8 mouse cellular contexts compared by ENCODE assay signal in the genomic region with DNA sequence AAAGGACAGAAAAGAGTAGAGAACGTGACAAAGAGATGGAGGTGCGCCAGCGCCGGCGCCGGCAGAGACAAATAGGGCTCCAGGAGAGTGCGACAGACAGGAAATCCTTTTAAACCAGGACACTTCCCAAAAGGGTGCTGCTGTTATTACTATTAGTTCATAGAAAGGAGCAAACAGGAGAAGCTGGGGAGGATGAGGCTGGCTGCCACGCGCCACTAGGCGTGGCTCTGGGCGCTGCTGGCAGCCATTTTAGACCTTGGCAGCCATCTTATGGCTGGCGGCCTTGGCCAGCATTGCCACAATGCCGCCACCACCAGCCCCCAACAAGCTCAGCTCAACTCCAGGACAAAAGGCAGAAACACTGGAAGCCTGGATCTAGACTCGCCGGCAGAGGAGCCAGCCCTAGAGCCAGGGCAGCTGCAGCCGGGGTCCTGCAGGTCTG. TPM values are rescaled to one million over a fixed set of nuclear protein-coding genes. Genes with fewer than 3 reads are reported as not detected.
A peak's percentile ranks its signal among the peaks of the same experiment; 100 is the strongest.
DNase-seq lines count a peak whose midpoint lies in the region; ATAC-seq and TF ChIP-seq lines count a peak whose summit lies in the region.

No protein-coding gene starts in this region.

- no peaks in the 10 kb centered on the region for H3K27me3 ChIP-seq in testis, adult 2 months (ENCODE audit: control insufficient read depth, insufficient read depth, low read length)
- H3K27me3 ChIP-seq in forebrain, embryonic 13.5 days = no peaks in the 10 kb centered on the region
- H3K27me3 ChIP-seq in hindbrain, postnatal 0 days (ENCODE audit: insufficient read depth, low read length) = no peaks in the 10 kb centered on the region

- H3K4me2 ChIP-seq in forebrain, embryonic 13.5 days = peak overlapping the region; percentile 18; the same call in 1 of the 2 replicates
- no peak overlapping the region for H3K4me2 ChIP-seq in hindbrain, postnatal 0 days (ENCODE audit: low read depth, low read length)

- H3K27ac ChIP-seq in testis, adult 2 months (ENCODE audit: control insufficient read depth, insufficient read depth, low read depth, low read length) = no peak overlapping the region; the same call in 1 of the 2 replicates
- H3K27ac ChIP-seq in forebrain, embryonic 13.5 days = peak overlapping the region; percentile 90
- peak overlapping the region; percentile 82 for H3K27ac ChIP-seq in hindbrain, postnatal 0 days

- no peak for TF ChIP-seq CTCF in testis, adult 2 months (IDR thresholded peaks at IDR 0.05; ENCODE audit: control insufficient read depth, insufficient read depth, insufficient replicate concordance, low read depth, low read length)
- no peak for TF ChIP-seq CTCF in hindbrain, postnatal 0 days (IDR thresholded peaks at IDR 0.05; ENCODE audit: low read depth)

- peak overlapping the region; percentile 59 for H3K4me3 ChIP-seq in testis, adult 2 months (ENCODE audit: control insufficient read depth, low read depth, low read length)
- no peak overlapping the region for H3K4me3 ChIP-seq in forebrain, embryonic 13.5 days
- H3K4me3 ChIP-seq in hindbrain, postnatal 0 days (ENCODE audit: low read length) = no peak overlapping the region

- no peak for ATAC-seq in forebrain, embryonic 13.5 days
- ATAC-seq in hindbrain, postnatal 0 days = peak; percentile 11; the same call in 1 of the 2 replicates
- ATAC-seq in megakaryocyte progenitor cell, adult 5-6 weeks (replicated peaks; ENCODE audit: poor library complexity) = 0 out of 2 replicates have a peak, but pooled peaks have one; percentile 6

- peaks cover 10% of the 10 kb centered on the region for H3K4me1 ChIP-seq in testis, adult 2 months (ENCODE audit: control insufficient read depth, insufficient read depth, low read length)
- H3K4me1 ChIP-seq in forebrain, embryonic 13.5 days = peaks cover 100% of the 10 kb centered on the region
- peaks cover 56% of the 10 kb centered on the region for H3K4me1 ChIP-seq in hindbrain, postnatal 0 days (ENCODE audit: insufficient read depth, low read length)

- H3K9me3 ChIP-seq in forebrain, embryonic 13.5 days (replicated peaks) = no peaks in the 10 kb centered on the region
- H3K9me3 ChIP-seq in hindbrain, postnatal 0 days (ENCODE audit: low read length) = no peaks in the 10 kb centered on the region

- WGBS in forebrain, embryonic 13.5 days = 80% methylated on average over 16 of the region's 16 CpGs
- 67% methylated on average over 16 of the region's 16 CpGs for WGBS in hindbrain, postnatal 0 days

- DNase-seq in testis, postnatal 10 days (ENCODE audit: low spot score) = no peak
- DNase-seq in hindbrain, postnatal 0 days (ENCODE audit: low spot score) = peak; percentile 67
- no peak for DNase-seq in thymus, postnatal 0 days (ENCODE audit: low spot score)
- no peak for DNase-seq in MN1 (ENCODE audit: low spot score)
- no peak for DNase-seq in retina, postnatal 1 day

- no peak for TF ChIP-seq POLR2A in testis, adult 2 months (IDR thresholded peaks at IDR 0.05; ENCODE audit: control insufficient read depth, low read depth, low read length)

- H3K36me3 ChIP-seq in testis, adult 2 months (ENCODE audit: control insufficient read depth, insufficient read depth, low read length) = no peaks in the 10 kb centered on the region
- peaks cover 30% of the 10 kb centered on the region for H3K36me3 ChIP-seq in forebrain, embryonic 13.5 days (ENCODE audit: poor library complexity, severe bottlenecking)
- no peaks in the 10 kb centered on the region; the same call in 1 of the 2 replicates for H3K36me3 ChIP-seq in hindbrain, postnatal 0 days (ENCODE audit: insufficient read depth, low read length)

- H3K9ac ChIP-seq in forebrain, embryonic 13.5 days = peak overlapping the region; percentile 53; the same call in 1 of the 2 replicates
- peak overlapping the region; percentile 34; the same call in 1 of the 2 replicates for H3K9ac ChIP-seq in hindbrain, postnatal 0 days (replicated peaks; ENCODE audit: low read length)

RNA-seq across cellular contexts. Expression of a gene that starts 7.1 kb away (rescaled TPM):
- 0.32 TPM in 2 replicates for polyA plus RNA-seq in testis, adult 2 months (2012; rRNA removed)
- polyA plus RNA-seq in forebrain, embryonic 13.5 days (2015; fragmentation: Nextera tagmentation; extraction: Ambion mirVana) = 3.7 and 3.8 TPM in 2 replicates
- 1.2 TPM in 1 of 2 replicates, not detected in the other for total RNA-seq in hindbrain, postnatal 0 days (2014; rRNA removed)
- polyA plus RNA-seq in hindbrain, postnatal 0 days (2015; fragmentation: Nextera tagmentation; extraction: Ambion mirVana) = 1.1 and 1.7 TPM in 2 replicates
- 12.2 and 15.2 TPM in 2 replicates for total RNA-seq in megakaryocyte progenitor cell, adult 5-6 weeks (2015)
- 3.7 and 8.5 TPM in 2 replicates for total RNA-seq in megakaryocyte progenitor cell, adult 5-6 weeks (2017)
- 2.4 and 3.6 TPM in 2 replicates for polyA plus RNA-seq in thymus, postnatal 0 days (2015; fragmentation: Nextera tagmentation; extraction: Ambion mirVana)

RNA-seq across cellular contexts. Expression of a gene that starts 28.7 kb away (rescaled TPM):
- polyA plus RNA-seq in testis, adult 2 months (2012; rRNA removed) = 0.93 and 1.2 TPM in 2 replicates
- 1.9 and 2.1 TPM in 2 replicates for polyA plus RNA-seq in forebrain, embryonic 13.5 days (2015; fragmentation: Nextera tagmentation; extraction: Ambion mirVana)
- total RNA-seq in hindbrain, postnatal 0 days (2014; rRNA removed) = 1.7 and 7.8 TPM in 2 replicates
- polyA plus RNA-seq in hindbrain, postnatal 0 days (2015; fragmentation: Nextera tagmentation; extraction: Ambion mirVana) = 2.0 and 2.3 TPM in 2 replicates
- total RNA-seq in megakaryocyte progenitor cell, adult 5-6 weeks (2015) = 56.3 and 72.0 TPM in 2 replicates
- 58.0 and 65.6 TPM in 2 replicates for total RNA-seq in megakaryocyte progenitor cell, adult 5-6 weeks (2017)
- 8.1 and 8.8 TPM in 2 replicates for polyA plus RNA-seq in thymus, postnatal 0 days (2015; fragmentation: Nextera tagmentation; extraction: Ambion mirVana)

RNA-seq across cellular contexts. Expression of a gene that starts 42.3 kb away (rescaled TPM):
- polyA plus RNA-seq in testis, adult 2 months (2012; rRNA removed) = 27.5 and 28.2 TPM in 2 replicates
- 16.1 and 18.6 TPM in 2 replicates for polyA plus RNA-seq in forebrain, embryonic 13.5 days (2015; fragmentation: Nextera tagmentation; extraction: Ambion mirVana)
- 110 and 129 TPM in 2 replicates for total RNA-seq in hindbrain, postnatal 0 days (2014; rRNA removed)
- polyA plus RNA-seq in hindbrain, postnatal 0 days (2015; fragmentation: Nextera tagmentation; extraction: Ambion mirVana) = 13.8 and 14.9 TPM in 2 replicates
- total RNA-seq in megakaryocyte progenitor cell, adult 5-6 weeks (2015) = 71.6 and 77.1 TPM in 2 replicates
- 50.9 and 53.5 TPM in 2 replicates for total RNA-seq in megakaryocyte progenitor cell, adult 5-6 weeks (2017)
- 12.1 TPM in 2 replicates for polyA plus RNA-seq in thymus, postnatal 0 days (2015; fragmentation: Nextera tagmentation; extraction: Ambion mirVana)

RNA-seq across cellular contexts. Expression of a gene that starts 43.8 kb away (rescaled TPM):
- 131 and 161 TPM in 2 replicates for polyA plus RNA-seq in testis, adult 2 months (2012; rRNA removed)
- 53.5 and 59.1 TPM in 2 replicates for polyA plus RNA-seq in forebrain, embryonic 13.5 days (2015; fragmentation: Nextera tagmentation; extraction: Ambion mirVana)
- total RNA-seq in hindbrain, postnatal 0 days (2014; rRNA removed) = 69.5 and 93.3 TPM in 2 replicates
- 71.2 and 79.2 TPM in 2 replicates for polyA plus RNA-seq in hindbrain, postnatal 0 days (2015; fragmentation: Nextera tagmentation; extraction: Ambion mirVana)
- 56.0 and 64.4 TPM in 2 replicates for total RNA-seq in megakaryocyte progenitor cell, adult 5-6 weeks (2015)
- total RNA-seq in megakaryocyte progenitor cell, adult 5-6 weeks (2017) = 82.2 and 84.4 TPM in 2 replicates
- 50.0 and 51.5 TPM in 2 replicates for polyA plus RNA-seq in thymus, postnatal 0 days (2015; fragmentation: Nextera tagmentation; extraction: Ambion mirVana)
